Comparison of ENCODE assay signal across 8 mouse cellular contexts in the genomic region with DNA sequence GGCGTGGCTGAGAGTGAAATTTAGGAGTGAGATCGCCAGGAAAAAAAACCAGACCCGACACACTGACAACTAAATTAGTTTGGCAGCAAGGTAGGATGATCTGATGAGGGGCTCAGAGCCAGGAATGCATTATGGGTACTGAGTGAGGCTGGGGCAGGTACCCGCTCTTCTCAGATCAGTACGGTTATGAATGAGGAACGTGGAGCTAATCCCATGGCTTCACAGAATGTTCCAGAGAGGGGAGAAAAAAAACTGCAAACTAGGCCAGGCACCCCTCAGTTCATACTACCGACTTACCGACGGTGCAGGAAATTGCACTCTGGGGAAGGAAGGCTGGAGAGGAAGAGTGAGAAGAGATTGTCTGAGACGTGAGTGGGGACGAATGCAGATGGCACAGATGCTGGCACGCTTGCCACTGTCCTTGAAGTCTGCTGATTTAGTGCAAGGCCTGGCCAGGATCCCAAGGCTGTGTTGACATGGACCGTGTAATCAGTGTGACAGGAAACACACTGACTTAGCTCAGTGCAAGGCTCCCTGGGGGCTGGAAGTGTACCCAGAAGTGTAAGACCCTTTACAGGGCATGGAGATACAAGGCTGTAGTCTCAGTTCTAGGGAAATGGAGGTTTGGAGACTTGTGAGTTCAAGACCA.
A peak's percentile ranks its signal among the peaks of the same experiment; 100 is the strongest.
DNase-seq lines count a peak whose midpoint lies in the region; ATAC-seq lines count a peak whose summit lies in the region.

No protein-coding gene starts in this region.

- DNase-seq in embryonic facial prominence, embryonic 14.5 days (ENCODE audit: low spot score), result peak; percentile 40
- DNase-seq in embryonic facial prominence, embryonic 10.5 days (ENCODE audit: low spot score), result no peak
- DNase-seq in neural tube, embryonic 10.5 days (ENCODE audit: extremely low spot score, low spot score), result no peak
- DNase-seq in kidney, adult 9 months, result peak; percentile 30
- peak; percentile 65 for DNase-seq in retina, postnatal 1 day
- no peak for DNase-seq in testis, postnatal 10 days (ENCODE audit: low spot score)

- no peaks in the 10 kb centered on the region for H3K27me3 ChIP-seq in embryonic facial prominence, embryonic 14.5 days (replicated peaks; ENCODE audit: control insufficient read depth, insufficient read depth, low read length)
- peaks cover 11% of the 10 kb centered on the region for H3K27me3 ChIP-seq in embryonic facial prominence, embryonic 10.5 days (replicated peaks; ENCODE audit: low read depth, poor library complexity, severe bottlenecking)
- no peaks in the 10 kb centered on the region for H3K27me3 ChIP-seq in neural tube, embryonic 12.5 days (replicated peaks)

- no peaks in the 10 kb centered on the region for H3K9me3 ChIP-seq in embryonic facial prominence, embryonic 14.5 days (ENCODE audit: control insufficient read depth, low read length)
- H3K9me3 ChIP-seq in embryonic facial prominence, embryonic 10.5 days, result no peaks in the 10 kb centered on the region
- no peaks in the 10 kb centered on the region for H3K9me3 ChIP-seq in neural tube, embryonic 12.5 days

- no peaks in the 10 kb centered on the region for H3K36me3 ChIP-seq in embryonic facial prominence, embryonic 14.5 days (ENCODE audit: control insufficient read depth, insufficient read depth, low read length)
- no peaks in the 10 kb centered on the region for H3K36me3 ChIP-seq in embryonic facial prominence, embryonic 10.5 days (replicated peaks)
- H3K36me3 ChIP-seq in neural tube, embryonic 12.5 days, result no peaks in the 10 kb centered on the region

- 56% methylated on average over 13 of the region's 13 CpGs for WGBS in embryonic facial prominence, embryonic 14.5 days
- WGBS in embryonic facial prominence, embryonic 10.5 days, result 73% methylated on average over 13 of the region's 13 CpGs
- 63% methylated on average over 13 of the region's 13 CpGs for WGBS in neural tube, embryonic 12.5 days

- no peak for ATAC-seq in embryonic facial prominence, embryonic 14.5 days (ENCODE audit: low read depth)
- peak; percentile 58; the same call in 1 of the 2 replicates for ATAC-seq in neural tube, embryonic 12.5 days (ENCODE audit: low FRiP score, low read depth)
- ATAC-seq in erythroblast, adult 5-6 weeks (replicated peaks; ENCODE audit: low FRiP score, poor library complexity, severe bottlenecking), result no peak

- H3K4me3 ChIP-seq in embryonic facial prominence, embryonic 14.5 days (ENCODE audit: low read depth, low read length), result no peak overlapping the region
- no peak overlapping the region for H3K4me3 ChIP-seq in embryonic facial prominence, embryonic 10.5 days
- no peak overlapping the region for H3K4me3 ChIP-seq in neural tube, embryonic 12.5 days

- H3K27ac ChIP-seq in embryonic facial prominence, embryonic 14.5 days (replicated peaks; ENCODE audit: low read depth, low read length), result no peak overlapping the region
- H3K27ac ChIP-seq in embryonic facial prominence, embryonic 10.5 days (replicated peaks), result no peak overlapping the region
- H3K27ac ChIP-seq in neural tube, embryonic 12.5 days, result no peak overlapping the region

- H3K4me1 ChIP-seq in embryonic facial prominence, embryonic 14.5 days (ENCODE audit: control insufficient read depth, insufficient read depth, low read length), result peaks cover 10% of the 10 kb centered on the region
- H3K4me1 ChIP-seq in embryonic facial prominence, embryonic 10.5 days, result peaks cover 21% of the 10 kb centered on the region
- H3K4me1 ChIP-seq in neural tube, embryonic 12.5 days, result peaks cover 15% of the 10 kb centered on the region

- H3K9ac ChIP-seq in embryonic facial prominence, embryonic 14.5 days (ENCODE audit: low read depth, low read length), result no peak overlapping the region
- no peak overlapping the region for H3K9ac ChIP-seq in neural tube, embryonic 12.5 days

- H3K4me2 ChIP-seq in embryonic facial prominence, embryonic 14.5 days (ENCODE audit: low read depth, low read length), result no peak overlapping the region
- H3K4me2 ChIP-seq in neural tube, embryonic 12.5 days (replicated peaks), result no peak overlapping the region

Comparison
In these comparisons a context has a peak if more than half of its experiments do, and no peak if none do; other contexts are left out.
1. DNase-seq: peak in embryonic facial prominence, embryonic 14.5 days (single experiment), kidney, adult 9 months (single experiment) and retina, postnatal 1 day (single experiment); none in embryonic facial prominence, embryonic 10.5 days (single experiment), neural tube, embryonic 10.5 days (single experiment) and testis, postnatal 10 days (single experiment).